Mouse (Mus musculus) R1 (cell line): ENCODE results near the gene Lrmda.

Experiments used
- DNase-seq: peaks from one replicate; pipeline ENCODE4 v3.0.0-alpha.2; 2018; ENCODE audit warnings: low read depth, low spot score

Gene Lrmda

GRCm38 (mm10) chr14:22649985-22650984 lies 630.8 kb downstream of the Lrmda start:
- no peak for DNase-seq

DNA sequence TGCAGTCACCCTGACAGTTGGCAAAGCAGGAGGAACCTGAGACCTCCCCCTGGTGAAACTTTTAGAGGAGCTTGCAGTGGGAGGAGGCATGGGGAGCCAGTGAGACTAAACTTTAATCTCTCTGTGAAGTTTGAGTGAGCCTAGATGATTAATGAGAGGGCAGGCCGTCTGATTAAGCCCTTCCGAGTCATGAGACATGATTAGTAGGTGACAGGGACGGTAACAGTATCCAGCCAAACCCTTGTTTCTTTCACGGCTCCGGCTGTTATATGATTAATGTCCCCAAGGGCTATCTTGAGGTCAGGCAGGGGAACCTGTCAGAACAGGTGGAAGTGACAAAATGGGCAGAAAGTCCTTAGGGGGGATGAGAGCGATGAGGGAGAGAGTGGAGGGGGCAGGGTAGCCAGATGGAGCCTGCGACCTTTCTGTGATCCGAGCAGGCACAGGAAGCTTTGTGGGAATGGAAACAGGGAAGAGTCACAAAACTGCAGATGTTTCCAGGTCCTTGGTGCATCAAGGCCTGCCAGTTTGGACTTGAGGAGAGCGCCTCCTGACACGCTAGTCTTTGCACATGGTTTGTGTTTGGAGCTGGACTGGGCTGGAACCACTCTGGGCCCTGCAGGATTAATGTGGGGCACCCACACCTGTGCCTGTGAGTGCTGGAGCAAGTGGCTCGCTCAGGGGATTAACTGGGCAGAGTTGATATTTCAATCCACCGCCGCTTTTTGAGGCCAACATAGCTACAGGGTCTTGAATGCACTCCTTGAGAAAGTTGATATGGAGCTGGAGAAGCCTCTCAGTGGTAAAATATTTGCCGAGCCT lies 631.8 kb downstream of the Lrmda start:
- DNase-seq: no peak

- no peak for DNase-seq
These were observed 643.0 kb downstream of the Lrmda start for GRCm38 (mm10) chr14:22662496-22662895.

DNA sequence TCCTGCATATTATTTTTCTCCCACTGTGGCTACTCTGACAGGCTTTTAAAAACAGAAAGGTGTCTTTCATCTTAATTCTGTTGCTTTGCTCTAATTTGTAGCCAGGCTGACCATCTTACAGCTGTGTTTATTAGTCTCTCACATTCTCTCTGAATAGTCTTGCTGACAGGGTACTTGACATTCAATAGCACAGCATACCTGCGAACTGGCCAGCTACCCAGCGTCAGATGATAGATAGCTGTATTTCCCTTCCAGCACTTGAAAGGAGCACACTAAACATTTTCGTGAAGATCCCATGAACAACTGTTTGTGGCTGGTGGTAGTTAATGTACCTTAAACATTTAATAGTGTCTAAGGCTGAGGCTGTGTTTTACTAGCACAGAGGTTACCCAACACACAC lies 646.9 kb downstream of the Lrmda start:
- no peak for DNase-seq

DNA sequence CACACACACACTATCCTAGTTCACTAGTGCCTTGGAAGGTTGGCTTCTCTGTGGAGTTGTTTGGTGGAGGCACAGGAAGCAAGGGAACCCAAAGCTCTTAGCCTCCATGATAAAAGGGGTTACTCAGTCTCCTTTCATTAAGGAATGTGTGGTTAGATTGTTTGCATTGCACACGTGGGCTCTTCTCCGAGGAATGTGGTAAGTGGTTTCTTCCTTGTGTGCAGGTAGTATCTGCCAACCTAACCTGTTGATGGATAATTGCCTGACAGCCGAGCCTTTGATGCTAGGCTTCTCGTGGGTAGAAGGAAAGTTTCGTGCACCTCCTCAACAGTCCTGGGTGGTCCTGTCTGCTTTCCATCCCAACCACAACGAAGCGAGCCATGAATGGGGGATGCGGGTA lies 648.8 kb downstream of the Lrmda start:
- DNase-seq: no peak

DNA sequence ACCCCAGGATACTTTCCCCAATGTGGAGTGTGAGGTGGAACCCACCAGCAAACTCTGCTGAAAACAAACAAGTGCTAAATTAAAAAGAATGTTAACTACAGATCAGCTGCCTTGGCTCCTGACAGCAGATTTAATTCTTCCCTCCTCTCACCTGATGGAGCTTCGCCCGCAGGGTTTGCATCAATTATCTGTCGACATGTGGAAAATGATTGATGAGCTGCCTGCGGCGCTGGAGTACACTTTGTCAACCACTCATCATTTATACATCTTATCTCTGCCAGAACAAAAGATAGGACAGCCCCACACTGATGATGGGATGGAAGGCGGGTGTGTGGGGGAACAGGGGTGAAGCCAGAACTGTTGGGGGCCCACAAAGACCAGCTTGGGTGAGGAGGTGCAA lies 649.2 kb downstream of the Lrmda start:
- DNase-seq: no peak

DNA sequence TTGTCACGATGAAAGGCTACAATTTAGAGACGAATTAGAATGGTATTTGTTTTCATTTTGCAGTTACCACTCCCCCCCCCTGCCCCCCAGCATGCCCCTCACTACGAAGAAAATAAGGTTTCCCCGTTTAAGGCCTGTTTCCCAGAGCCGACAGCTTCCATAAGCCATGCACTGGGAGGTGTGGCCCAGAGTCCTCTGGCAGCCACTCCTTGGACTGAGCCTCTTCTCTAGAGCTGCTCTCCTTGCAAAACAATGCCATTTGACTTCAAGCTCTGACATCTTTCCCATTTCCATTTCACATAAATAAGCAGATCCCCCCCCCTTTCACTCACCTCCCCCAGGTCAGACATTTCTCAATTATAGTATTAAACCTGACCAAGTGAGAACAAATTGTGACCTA lies 654.1 kb downstream of the Lrmda start:
- DNase-seq: no peak

GRCm38 (mm10) chr14:22679008-22679704 lies 659.6 kb downstream of the Lrmda start:
- no peak for DNase-seq

GRCm38 (mm10) chr14:22679705-22680643 lies 660.5 kb downstream of the Lrmda start:
- peak; percentile 6 for DNase-seq

- DNase-seq: no peak
These were observed 667.4 kb downstream of the Lrmda start for GRCm38 (mm10) chr14:22686886-22687285.

DNA sequence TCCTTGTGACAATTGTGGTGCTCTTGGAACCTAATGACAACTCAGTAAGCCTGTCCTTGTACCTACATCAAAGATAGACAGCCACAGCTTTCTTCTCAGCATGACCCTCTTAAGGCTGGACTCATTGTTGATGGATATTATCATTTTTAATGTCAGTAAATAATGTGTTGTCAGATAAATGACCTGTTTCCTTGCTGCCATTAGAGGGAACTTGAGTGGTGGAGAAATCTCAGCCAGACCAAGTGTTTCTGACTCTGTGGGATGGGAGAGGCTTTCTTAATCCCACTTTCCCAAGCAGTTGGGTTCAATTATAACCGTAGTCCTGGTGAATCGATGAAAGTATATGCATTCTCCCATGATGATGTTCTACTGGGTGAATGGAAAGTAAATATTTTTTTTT lies 668.9 kb downstream of the Lrmda start:
- DNase-seq: no peak

DNA sequence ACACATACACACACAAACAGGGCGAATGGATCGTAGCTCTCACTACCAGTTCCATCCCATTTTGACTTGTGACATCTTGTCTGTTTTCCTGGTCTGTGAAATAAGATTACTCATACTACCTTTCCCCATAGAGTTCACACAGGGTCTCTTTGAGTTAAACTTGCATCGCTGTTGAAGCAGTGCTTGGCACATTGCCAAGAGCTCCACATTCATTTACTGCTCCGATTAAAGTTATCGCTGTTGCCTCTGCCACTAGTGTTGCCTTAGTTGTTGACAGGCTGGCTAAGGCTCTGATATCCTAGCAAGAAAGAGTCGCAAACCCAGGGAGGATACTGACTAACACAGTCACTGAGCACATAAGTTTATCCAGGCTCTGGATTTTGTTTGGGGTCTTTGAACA lies 675.9 kb downstream of the Lrmda start:
- no peak for DNase-seq

DNA sequence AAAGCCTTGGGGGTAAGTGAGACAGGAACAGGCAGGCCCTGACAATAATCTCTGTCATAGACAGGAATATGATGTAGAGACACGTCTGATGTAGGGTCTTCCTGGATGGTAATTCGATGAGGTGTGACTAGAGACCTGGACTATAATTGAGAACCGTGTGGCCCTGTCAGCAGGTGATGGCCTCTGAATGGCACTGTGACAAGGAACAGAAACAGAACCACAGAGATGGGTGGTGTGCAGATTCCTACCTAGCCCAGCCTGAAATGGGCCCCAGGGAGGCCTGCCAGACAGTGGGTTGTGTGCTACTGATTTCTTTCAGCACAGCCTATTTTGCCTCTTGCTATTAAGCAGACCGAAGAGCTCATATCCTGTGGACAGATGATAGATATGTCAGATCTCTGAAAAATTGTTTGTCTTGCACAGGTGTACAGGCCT lies 676.4 kb downstream of the Lrmda start:
- DNase-seq: no peak

DNA sequence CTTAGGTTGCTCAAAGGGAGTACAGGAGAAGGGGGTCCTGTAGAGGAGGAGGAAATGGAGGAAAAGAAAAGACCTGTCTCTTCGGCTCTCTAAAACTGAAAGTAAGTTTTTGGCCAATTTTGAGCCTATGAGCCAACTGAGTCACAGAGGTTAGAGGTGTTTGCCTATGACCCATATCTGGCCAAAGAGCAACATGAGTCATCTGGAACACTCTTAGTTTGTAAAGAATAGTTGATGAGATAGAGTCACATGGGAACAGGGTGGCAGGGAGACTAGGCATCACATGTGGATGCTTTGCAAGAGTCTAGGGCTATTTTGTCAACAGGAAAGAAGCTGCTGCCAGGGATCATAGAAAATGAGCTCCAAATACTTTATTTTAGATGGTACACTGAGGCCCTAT lies 680.7 kb downstream of the Lrmda start:
- DNase-seq: no peak

- no peak for DNase-seq
These were observed 681.2 kb downstream of the Lrmda start for GRCm38 (mm10) chr14:22700690-22701089.

DNA sequence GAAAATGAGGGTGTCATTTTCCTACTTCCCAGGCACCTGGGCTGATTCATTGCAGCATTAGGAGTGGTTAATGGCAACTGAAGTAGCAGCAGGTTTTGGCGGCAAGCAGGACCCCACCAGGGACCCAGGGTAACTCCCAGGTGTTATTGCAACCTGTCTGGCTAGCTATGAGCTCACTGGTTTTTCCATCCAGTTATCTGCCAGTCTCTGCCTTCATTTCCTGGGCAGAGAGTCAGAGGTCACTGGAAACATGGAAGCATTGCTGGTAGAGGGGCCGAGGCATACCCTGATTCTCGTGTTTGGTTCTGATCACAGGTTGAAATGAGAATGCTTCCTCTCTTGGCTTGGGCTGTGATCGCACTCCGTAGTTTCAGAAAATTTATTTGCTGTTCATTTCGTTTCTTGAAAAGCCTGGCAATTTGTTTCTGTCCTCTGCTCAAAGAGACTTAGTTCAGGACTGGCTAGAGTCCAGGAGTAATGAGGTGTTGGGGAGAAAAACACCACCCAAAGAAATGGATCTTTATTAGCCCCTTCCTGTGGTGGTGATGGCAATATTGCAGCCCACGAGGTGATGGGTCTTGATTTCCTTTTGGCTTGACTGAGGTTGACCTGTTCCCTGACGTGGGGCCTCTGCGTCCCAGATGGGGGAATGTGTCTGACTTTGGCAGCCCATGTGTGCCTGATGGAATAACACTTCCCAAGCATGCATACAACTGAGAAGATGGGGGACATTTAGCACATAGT lies 688.6 kb downstream of the Lrmda start:
- no peak for DNase-seq

GRCm38 (mm10) chr14:22710071-22710661 lies 690.7 kb downstream of the Lrmda start:
- no peak for DNase-seq

- no peak for DNase-seq
These were observed 692.9 kb downstream of the Lrmda start for GRCm38 (mm10) chr14:22712388-22712787.

DNA sequence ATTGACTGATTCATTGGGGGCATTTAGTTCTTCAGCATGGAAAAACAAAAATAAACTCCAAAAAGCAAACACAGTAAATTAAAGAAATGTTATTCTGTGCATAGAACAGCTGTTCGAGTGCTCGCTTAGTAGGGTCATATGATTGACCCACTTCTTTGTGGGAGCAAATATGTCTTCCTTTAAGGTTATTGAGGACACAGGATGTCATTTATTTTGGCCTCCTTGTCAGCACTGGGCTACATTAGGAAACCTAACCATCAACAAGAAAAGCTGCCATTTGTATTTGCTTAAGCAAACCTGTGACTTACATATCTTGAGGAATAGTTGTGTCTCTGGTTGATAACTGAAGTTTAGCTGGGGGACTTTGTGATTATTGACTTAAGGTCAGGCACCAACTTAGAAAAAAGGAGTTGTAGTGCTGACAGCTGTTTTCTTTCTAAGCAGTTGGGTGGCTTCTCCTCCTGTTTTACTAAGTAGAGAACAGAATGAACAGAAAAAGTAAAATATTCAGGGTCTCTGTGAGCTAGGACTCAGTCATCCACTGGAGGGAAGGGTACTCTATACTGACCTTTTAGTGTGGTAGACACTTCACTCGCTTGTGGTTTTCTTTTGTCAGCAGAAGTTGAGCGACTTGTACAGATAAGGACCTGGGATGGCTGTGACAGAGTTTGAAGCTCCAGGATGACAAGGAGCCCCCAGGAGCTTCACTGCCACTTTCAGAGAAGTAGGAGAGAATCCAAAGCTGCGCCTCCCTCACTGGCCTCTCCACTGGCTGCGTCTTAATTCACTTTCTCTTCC lies 696.3 kb downstream of the Lrmda start:
- DNase-seq: no peak
